Mouse (Mus musculus): ENCODE results near the gene Gm20388.

Gene Gm20388

GRCm38 (mm10) chr8:122979424-122979823 is 3068.8 kb downstream of the Gm20388 start:
- DNase-seq (ENCODE audit: inconsistent ontology term) = no peak

DNA sequence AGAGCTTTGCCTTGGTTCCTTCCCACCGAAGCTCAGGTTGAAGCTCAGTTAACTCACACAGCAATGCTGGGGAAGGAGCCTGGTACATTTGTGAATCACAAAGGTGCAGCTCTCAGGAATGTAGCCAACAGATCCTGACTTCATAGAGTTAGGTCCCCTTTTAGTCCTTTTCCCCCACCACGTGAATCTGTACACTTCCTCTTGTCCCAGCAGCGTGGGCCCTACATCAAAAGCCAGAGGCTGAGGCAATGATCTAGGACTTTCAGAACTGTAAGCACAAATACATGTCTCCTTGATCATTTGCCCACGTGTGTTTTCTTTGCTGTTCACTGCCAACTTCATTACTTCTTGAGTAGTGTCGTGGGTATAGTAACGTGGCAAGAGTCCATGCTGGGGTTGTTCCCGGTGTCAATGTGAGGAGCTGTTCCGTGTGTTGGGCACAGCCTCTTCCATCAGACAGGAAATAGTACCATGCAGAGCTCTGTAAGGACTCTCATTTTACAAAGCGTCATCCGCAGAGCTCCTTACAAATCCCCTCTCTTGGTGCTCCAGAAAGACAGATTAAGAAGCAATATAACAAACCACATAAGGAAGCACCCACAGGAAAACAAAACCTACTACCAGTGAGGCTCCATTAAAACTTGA is 3069.3 kb downstream of the Gm20388 start:
- DNase-seq (ENCODE audit: inconsistent ontology term) = no peak

GRCm38 (mm10) chr8:122981646-122982045 is 3071.0 kb downstream of the Gm20388 start:
- DNase-seq (ENCODE audit: inconsistent ontology term) = no peak

GRCm38 (mm10) chr8:122983178-122983942 is 3072.7 kb downstream of the Gm20388 start:
- no peak for DNase-seq (ENCODE audit: inconsistent ontology term)

GRCm38 (mm10) chr8:122984175-122984574 is 3073.5 kb downstream of the Gm20388 start:
- DNase-seq (ENCODE audit: inconsistent ontology term) = no peak

DNA sequence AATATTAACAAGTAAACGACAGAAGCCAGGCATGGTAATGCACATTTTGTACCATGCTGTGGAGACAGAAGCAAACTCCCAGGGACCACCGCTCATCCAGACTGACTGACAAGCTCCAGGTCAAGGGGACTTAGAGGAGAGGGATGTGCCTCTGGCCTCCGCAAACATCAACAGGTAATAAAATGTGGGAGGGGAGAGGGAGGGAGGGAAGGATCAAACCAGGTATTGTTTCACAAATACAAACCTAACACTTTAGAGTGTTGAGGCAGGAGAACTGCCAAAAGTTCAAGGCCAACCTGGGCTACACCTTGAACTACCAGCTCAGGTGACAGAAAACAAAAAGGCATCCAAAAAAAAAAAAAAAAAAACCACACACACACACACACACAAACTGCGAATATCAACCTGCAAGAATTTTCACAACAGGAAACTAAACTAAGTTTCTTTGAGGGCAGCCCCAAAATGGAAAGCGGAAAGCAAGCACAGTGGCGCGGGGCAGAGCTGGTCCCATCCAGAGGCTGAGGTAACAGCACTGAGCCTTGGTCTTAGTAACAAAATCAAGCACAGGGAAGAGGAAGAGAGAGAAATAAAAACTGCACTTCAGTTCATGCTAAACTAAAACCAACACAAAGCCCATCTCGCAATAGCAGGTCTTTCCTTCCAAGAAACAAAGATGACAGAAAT is 3076.0 kb downstream of the Gm20388 start:
- DNase-seq (ENCODE audit: inconsistent ontology term) = no peak

DNA sequence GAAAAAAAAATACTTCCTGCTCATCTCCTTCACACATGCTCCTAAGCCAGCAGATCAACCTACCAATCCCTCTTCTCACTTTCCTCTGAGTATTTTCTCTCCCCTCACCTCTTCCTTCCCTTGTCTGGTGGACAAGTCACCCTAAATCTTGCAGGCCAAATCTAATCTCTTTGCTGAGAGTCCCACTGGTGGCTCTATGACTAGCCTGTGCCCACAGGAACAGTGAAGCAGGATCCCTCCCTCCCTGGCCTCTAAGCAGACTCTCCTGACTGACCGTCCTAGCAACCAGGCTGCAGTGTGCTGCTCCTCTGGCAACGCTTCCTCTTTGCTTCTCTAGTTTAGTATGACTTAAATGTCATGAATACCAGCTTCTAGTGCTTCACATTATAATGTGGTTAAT is 3076.6 kb downstream of the Gm20388 start:
- no peak for DNase-seq (ENCODE audit: inconsistent ontology term)

- DNase-seq (ENCODE audit: inconsistent ontology term) = no peak
These were observed 3078.3 kb downstream of the Gm20388 start for GRCm38 (mm10) chr8:122988955-122989354.

GRCm38 (mm10) chr8:122989976-122990375 is 3079.3 kb downstream of the Gm20388 start:
- DNase-seq (ENCODE audit: inconsistent ontology term) = peak; percentile 62

DNA sequence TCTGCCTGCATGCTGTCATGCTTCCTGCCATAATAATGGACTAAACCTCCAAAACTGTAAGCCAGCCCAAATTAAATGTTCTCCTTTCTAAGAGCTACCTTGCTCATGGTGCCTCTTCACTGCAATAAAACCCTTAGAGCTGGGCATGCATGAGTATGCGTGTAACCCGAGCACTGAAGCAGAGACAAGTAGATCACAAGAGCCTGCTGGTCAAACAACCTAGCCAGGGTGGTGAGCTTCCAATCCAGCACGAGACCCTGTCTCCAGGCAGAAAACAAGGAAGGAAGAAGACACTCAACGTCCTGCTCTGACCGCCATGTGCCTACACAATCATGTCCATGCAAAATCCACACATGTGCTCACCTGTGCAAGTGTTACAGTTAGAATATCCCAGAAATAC is 3080.7 kb downstream of the Gm20388 start:
- DNase-seq (ENCODE audit: inconsistent ontology term) = no peak

- DNase-seq (ENCODE audit: inconsistent ontology term) = no peak
These were observed 3081.7 kb downstream of the Gm20388 start for GRCm38 (mm10) chr8:122992296-122992695.

DNA sequence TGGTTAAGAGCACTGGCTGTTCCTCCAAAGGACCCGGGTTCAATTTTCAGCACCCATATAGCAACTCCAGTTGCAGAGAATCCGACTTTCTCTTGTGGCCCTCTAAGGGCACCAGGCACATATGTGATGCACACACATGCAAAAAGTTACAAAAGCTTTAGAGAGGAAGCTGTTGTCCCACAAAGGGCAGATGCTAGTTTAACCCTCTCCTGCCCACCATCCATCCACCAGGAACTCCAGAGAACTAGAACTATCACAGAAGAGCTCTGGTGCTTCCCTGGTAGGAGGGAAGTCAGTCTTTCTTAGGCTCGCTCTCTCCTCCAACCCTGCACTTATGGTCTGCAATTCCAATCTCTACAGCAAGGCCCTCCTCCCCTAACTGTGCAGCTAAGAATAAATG is 3082.4 kb downstream of the Gm20388 start:
- DNase-seq (ENCODE audit: inconsistent ontology term) = no peak

DNA sequence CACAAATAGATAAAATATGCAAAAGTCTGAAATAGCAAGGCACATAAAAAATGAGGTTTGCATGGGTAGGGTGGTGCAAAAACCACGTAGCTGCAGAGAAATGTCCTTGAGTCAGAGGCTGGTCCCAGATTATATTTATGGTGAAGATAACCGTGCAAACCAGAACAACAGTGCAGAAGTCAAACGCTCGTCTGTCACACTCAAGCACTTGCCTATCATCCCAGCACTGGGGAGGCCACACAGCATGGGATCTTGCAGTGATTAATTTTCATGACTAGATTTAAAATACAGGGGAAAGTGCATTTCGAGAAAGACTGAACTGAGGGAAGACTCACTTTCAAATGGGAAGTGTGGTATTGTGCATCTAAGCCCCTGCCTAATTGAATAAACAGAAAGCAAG is 3083.1 kb downstream of the Gm20388 start:
- no peak for DNase-seq (ENCODE audit: inconsistent ontology term)

DNA sequence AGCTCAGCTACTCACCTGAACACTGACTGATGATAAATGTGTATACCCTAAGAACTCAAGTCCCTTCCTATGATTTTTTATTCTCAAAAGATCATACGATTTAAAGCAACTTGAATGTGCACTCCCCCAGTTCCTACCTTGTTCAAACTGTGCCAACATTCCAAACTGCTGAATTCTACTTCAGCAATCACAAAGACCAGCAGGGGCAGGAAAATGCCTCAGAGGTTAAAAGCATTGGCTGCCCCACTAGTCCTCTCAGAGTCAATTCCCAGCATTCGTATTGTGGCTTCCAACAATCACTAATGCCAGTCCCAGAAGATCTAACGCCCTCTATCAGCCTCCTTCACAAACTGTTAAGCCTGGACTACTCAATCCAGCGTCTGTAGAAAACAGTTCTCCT is 3087.3 kb downstream of the Gm20388 start:
- DNase-seq (ENCODE audit: inconsistent ontology term) = peak; percentile 52

- DNase-seq (ENCODE audit: inconsistent ontology term) = no peak
These were observed 3089.7 kb downstream of the Gm20388 start for GRCm38 (mm10) chr8:123000311-123000710.

DNA sequence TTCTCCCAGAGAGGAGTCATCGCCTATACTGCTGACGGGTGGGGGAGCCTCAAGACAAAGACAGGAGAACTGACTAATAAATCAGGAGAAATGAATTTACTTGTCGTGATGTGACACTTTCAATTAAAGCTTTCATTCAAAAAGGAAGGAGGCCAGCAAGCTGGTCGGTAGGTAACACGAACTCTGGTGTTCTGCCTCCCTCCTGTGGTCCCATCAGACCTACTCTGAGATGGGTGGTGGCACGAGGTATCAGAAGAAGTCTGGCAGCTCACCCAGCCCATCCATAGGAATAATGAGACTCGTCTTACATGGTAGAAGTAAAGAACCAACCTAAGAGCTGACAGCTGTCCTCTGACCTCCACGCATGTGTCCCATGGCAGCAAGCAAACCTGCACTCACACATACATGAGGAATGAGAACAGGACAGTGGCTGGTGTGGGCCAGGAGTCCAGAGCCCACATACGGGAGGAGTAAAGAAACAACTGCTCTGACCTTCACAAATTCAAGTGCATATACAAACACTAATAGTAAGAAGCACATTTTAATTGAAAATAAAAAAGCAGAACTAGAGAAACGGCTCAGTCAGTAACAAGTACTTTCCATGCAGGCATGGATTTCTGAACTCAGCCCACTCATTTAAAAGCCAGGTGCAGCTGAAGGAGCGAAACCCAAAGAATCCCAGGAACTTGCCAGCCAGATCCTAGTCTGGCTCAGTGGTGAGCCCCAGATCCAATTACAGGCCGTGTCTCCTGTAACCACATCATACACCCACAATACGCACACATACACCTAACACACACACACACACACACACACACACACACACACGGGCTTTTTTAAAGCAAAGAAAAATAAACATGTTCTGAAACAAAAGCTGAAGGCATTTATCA is 3093.6 kb downstream of the Gm20388 start:
- DNase-seq (ENCODE audit: inconsistent ontology term) = peak; percentile 50

GRCm38 (mm10) chr8:123005328-123005727 is 3094.7 kb downstream of the Gm20388 start:
- no peak for DNase-seq (ENCODE audit: inconsistent ontology term)

GRCm38 (mm10) chr8:123005805-123006204 is 3095.2 kb downstream of the Gm20388 start:
- DNase-seq (ENCODE audit: inconsistent ontology term) = no peak

- DNase-seq (ENCODE audit: inconsistent ontology term) = no peak
These were observed 3100.7 kb downstream of the Gm20388 start for GRCm38 (mm10) chr8:123011321-123011720.

DNA sequence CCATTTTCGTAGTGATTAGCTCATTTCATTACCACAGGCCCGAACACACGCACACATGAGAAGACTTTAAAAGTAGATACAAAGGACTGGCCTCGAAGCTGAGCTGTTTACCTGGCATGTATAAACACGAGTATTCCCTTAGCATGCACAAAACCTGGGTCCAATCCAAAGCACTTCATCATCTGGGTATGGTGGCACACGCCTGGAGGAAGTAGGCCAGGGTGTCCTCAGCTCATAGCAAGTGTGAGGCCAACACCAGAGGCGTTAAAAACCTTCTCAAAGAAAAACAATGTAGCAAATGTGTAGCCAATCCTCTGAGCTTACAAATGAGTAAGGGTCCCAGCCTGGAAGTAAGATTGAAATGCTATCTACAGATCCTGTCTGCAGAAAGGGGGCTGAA is 3103.8 kb downstream of the Gm20388 start:
- DNase-seq (ENCODE audit: inconsistent ontology term) = no peak

- no peak for DNase-seq (ENCODE audit: inconsistent ontology term)
These were observed 3104.4 kb downstream of the Gm20388 start for GRCm38 (mm10) chr8:123015074-123015473.

- DNase-seq (ENCODE audit: inconsistent ontology term) = no peak
These were observed 3106.5 kb downstream of the Gm20388 start for GRCm38 (mm10) chr8:123017143-123017542.

Measured in Muller cell, postnatal 12 days (primary cell).